Mouse (Mus musculus) G1E (cell line): ENCODE data around the gene Ccdc134. TPM values are rescaled to one million over a fixed set of nuclear protein-coding genes. Genes with fewer than 3 reads are reported as not detected.

Source experiments
- ATAC-seq: 2 replicates; pipeline ENCODE4 v1.8.0; 2016; ENCODE audit warnings: mild to moderate bottlenecking; ENCODE audit not compliant: insufficient number of reproducible peaks, poor library complexity, low FRiP score, severe bottlenecking; ENCODE audit errors: extremely low read depth
- DNase-seq: peaks from one replicate; pipeline ENCODE4 v3.0.0; 2012; ENCODE audit warnings: low spot score
- H3K27me3 ChIP-seq: 2 replicates; pipeline ENCODE4 v1.6.1; 2012; ENCODE audit warnings: mild to moderate bottlenecking, low read length, inconsistent platforms; ENCODE audit not compliant: insufficient read depth
- H3K36me3 ChIP-seq: replicated peaks from 2 replicates; pipeline ENCODE3; 2012; ENCODE audit warnings: mild to moderate bottlenecking, inconsistent platforms
- H3K4me1 ChIP-seq: 2 replicates; pipeline ENCODE4 v1.6.1; 2012; ENCODE audit warnings: low read depth, low read length, inconsistent platforms, mixed read lengths; ENCODE audit not compliant: insufficient read depth
- H3K4me3 ChIP-seq: 2 replicates; pipeline ENCODE4 v1.5.1; 2012; ENCODE audit warnings: low read depth, mild to moderate bottlenecking, inconsistent platforms, low read length, moderate library complexity, mixed read lengths
- H3K9me3 ChIP-seq: replicated peaks from 2 replicates; pipeline ENCODE4 v1.6.1; 2012; ENCODE audit warnings: inconsistent platforms
- CTCF ChIP-seq: IDR thresholded peaks from 2 replicates; pipeline ENCODE4 v1.5.1; 2012; ENCODE audit warnings: low read depth, low read length, inconsistent platforms, mixed read lengths
- GATA1 ChIP-seq: IDR thresholded peaks from 2 replicates; pipeline ENCODE4 v1.6.1; 2012; ENCODE audit warnings: borderline replicate concordance, low read length, inconsistent platforms, mixed read lengths
- GATA2 ChIP-seq: IDR thresholded peaks from 2 replicates; pipeline ENCODE4 v1.6.1; 2012; ENCODE audit warnings: low read depth, low read length, inconsistent platforms, borderline replicate concordance
- POLR2AphosphoS5 ChIP-seq: IDR thresholded peaks from 2 replicates; pipeline ENCODE4 v1.6.1; 2012; ENCODE audit warnings: low read depth, low read length, inconsistent platforms; ENCODE audit not compliant: insufficient replicate concordance
- TAL1 ChIP-seq: conservative IDR thresholded peaks from 2 replicates; pipeline ENCODE4 v1.6.1; 2012; ENCODE audit warnings: low read depth, low read length, inconsistent platforms, mixed read lengths
- polyA plus RNA-seq: library from polyadenylated mRNA; stranded (reverse); fragments of >175 nt; gene quantifications from 2 replicates; pipeline ENCODE4 v1.2.3, GENCODE M21; 2012
- total RNA-seq, 2 experiments: library from RNA; stranded (forward) in 1 of 2; stranded (reverse) in 1 of 2; fragments of 200-1000 nt in 1 of 2; fragments of >200 nt in 1 of 2; fragmentation: Nextera tagmentation in 1 of 2; gene quantifications; 2 replicates each; pipeline ENCODE4 v1.2.3; 2014 to 2017

The Ccdc134 gene
- total RNA-seq (2014; fragmentation: Nextera tagmentation) (9.0 and 16.7 TPM in 2 replicates), total RNA-seq (2017) (29.7 and 31.7 TPM in 2 replicates), polyA plus RNA-seq (5.5 and 13.9 TPM in 2 replicates)

GRCm38 (mm10) chr15:82127426-82128374 lies at the start of gene Ccdc134:
Gene Ccdc134 (plus strand): TSS chr15:82127922.
- TF ChIP-seq GATA2 (no peak), POLR2AphosphoS5 (no peak), CTCF (no peak)
- DNase-seq (peak; percentile 93), ATAC-seq (peak; percentile 95)
- Histone ChIP-seq H3K27me3 (peaks cover 16% of the 10 kb centered on the region), H3K4me1 (peaks cover 48% of the 10 kb centered on the region), H3K36me3 (peaks cover 38% of the 10 kb centered on the region), H3K9me3 (no peaks in the 10 kb centered on the region), H3K4me3 (peak within 1 kb of the TSS; percentile 82)

GRCm38 (mm10) chr15:82079883-82080282 lies 47.8 kb upstream of the Ccdc134 start:
- ATAC-seq (no peak), DNase-seq (no peak)
- Histone ChIP-seq H3K9me3 (no peaks in the 10 kb centered on the region), H3K27me3 (peaks cover 29% of the 10 kb centered on the region), H3K4me1 (peaks cover 3% of the 10 kb centered on the region; the same call in 1 of the 2 replicates), H3K36me3 (no peaks in the 10 kb centered on the region), H3K4me3 (no peak overlapping the region)
- TF ChIP-seq POLR2AphosphoS5 = no peak

- DNase-seq (no peak), ATAC-seq (no peak)
- H3K9me3 ChIP-seq = no peaks in the 10 kb centered on the region
- peaks cover 31% of the 10 kb centered on the region for H3K27me3 ChIP-seq
- TF ChIP-seq TAL1 = no peak
- TF ChIP-seq CTCF = no peak
- TF ChIP-seq GATA1 = no peak
- no peak for TF ChIP-seq GATA2
- no peak for TF ChIP-seq POLR2AphosphoS5
- H3K36me3 ChIP-seq = no peaks in the 10 kb centered on the region
- H3K4me1 ChIP-seq = peaks cover 3% of the 10 kb centered on the region; the same call in 1 of the 2 replicates
- no peak overlapping the region for H3K4me3 ChIP-seq
Observed at GRCm38 (mm10) chr15:82081161-82081560, 46.6 kb upstream of the Ccdc134 start.

GRCm38 (mm10) chr15:82085606-82086005 lies 42.1 kb upstream of the Ccdc134 start:
- H3K4me1 ChIP-seq = peaks cover 3% of the 10 kb centered on the region; the same call in 1 of the 2 replicates
- no peak for TF ChIP-seq GATA1
- TF ChIP-seq TAL1 = no peak
- no peak for TF ChIP-seq POLR2AphosphoS5
- no peak for TF ChIP-seq GATA2
- no peak for TF ChIP-seq CTCF
- ATAC-seq (no peak), DNase-seq (no peak)
- no peak overlapping the region for H3K4me3 ChIP-seq
- peaks cover 49% of the 10 kb centered on the region for H3K27me3 ChIP-seq
- H3K36me3 ChIP-seq = no peaks in the 10 kb centered on the region
- no peaks in the 10 kb centered on the region for H3K9me3 ChIP-seq

- Histone ChIP-seq H3K4me3 (no peak overlapping the region), H3K4me1 (peaks cover 2% of the 10 kb centered on the region; the same call in 1 of the 2 replicates), H3K27me3 (peaks cover 48% of the 10 kb centered on the region), H3K9me3 (no peaks in the 10 kb centered on the region), H3K36me3 (no peaks in the 10 kb centered on the region)
- no peak for DNase-seq
- ATAC-seq = no peak
- TF ChIP-seq CTCF = no peak
- TF ChIP-seq TAL1 = no peak
- TF ChIP-seq GATA1 = no peak
- TF ChIP-seq POLR2AphosphoS5 = no peak
- no peak for TF ChIP-seq GATA2
Observed at GRCm38 (mm10) chr15:82086131-82086530, 41.6 kb upstream of the Ccdc134 start.

- Histone ChIP-seq H3K27me3 (peaks cover 50% of the 10 kb centered on the region), H3K9me3 (no peaks in the 10 kb centered on the region), H3K36me3 (no peaks in the 10 kb centered on the region), H3K4me3 (no peak overlapping the region), H3K4me1 (no peaks in the 10 kb centered on the region)
- no peak for ATAC-seq
- DNase-seq = no peak
- TF ChIP-seq TAL1 (no peak), GATA1 (no peak), GATA2 (no peak), CTCF (no peak), POLR2AphosphoS5 (no peak)
Observed at GRCm38 (mm10) chr15:82087266-82087665, 40.5 kb upstream of the Ccdc134 start.
